Mouse (Mus musculus): ENCODE measurements around the gene Fuz. TPM values are rescaled to one million over a fixed set of nuclear protein-coding genes. Genes with fewer than 3 reads are reported as not detected.

The Fuz gene
- polyA plus RNA-seq, 3 experiments from 2014 or later, result 8.0 to 15.3 (median 11.0) TPM

DNA sequence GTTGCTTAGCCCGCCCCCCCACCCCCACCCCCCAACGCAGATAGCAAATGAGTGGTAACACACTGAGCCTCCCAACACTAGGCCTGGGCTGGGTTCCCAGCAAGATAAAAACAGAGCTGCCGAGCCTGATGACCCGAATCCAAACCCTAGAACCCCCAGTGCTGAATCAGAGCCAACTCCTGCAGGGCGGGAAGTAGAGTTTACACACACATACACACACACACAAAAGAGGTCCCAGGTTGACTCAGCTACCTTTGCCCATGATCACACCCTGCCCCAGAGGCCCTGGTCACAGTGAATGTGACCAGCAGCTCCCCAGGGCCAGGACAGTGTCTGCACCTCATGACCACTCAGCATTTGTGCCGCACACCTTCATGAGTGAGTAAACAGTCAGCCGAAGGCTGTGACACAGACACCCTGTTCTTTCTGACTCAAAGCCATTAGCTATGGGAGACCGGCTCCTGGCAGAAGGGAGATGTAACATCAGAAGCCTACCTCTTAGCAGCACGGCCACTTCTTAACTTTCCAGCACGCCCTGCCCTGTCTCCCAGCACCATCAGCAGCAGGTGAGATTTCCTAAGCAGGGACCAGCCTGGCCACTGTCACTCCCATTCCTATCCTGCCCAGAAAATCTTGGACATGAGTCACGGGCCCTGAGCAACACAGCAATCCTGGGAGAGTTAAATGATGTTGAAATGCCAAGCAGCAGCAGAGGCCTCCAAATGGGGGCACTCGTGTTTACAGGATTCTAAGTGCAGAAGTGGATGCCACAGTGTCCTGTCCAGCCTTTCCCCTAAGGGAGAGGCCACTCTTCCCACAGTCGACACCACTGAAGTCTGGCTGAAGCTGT is 7.4 kb upstream of the Fuz start:
- no peak for ATAC-seq

DNA sequence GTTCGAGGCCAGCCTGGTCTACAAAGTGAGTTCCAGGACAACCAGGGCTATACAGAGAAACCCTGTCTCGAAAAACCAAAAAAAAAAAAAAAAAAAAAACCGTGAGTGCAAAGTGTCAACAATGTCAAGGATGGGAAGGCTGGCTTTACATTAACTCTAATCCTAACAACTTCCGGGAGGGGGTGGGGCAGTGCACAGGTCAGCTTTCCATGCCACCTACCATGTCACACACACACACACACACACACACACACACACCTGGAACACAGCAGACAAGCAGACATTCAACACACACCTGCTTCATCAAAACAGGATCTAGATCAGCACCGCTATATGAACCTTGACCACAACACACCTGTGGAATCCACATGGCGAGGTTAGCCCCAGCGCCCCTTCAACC is 5.7 kb upstream of the Fuz start:
- ATAC-seq, result no peak

DNA sequence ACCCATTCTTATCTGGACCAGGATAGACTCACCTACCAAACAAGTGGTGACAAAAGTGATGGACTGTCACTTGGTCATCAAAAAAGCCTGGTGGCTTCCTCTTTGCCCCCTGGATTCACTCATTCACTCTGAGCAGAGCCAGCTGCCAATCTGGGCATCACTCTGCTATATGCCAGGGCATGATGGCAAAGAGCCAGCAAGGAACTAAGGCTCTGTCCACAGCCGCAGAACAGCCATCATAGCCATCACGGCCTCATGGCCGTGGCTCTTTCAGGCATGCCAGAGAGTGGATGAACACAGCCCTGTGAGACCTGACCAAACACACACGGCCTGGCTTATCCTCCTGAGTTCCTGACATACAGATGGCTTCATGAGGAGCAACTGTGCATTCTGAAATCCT is 5.1 kb upstream of the Fuz start:
- ATAC-seq, result no peak

DNA sequence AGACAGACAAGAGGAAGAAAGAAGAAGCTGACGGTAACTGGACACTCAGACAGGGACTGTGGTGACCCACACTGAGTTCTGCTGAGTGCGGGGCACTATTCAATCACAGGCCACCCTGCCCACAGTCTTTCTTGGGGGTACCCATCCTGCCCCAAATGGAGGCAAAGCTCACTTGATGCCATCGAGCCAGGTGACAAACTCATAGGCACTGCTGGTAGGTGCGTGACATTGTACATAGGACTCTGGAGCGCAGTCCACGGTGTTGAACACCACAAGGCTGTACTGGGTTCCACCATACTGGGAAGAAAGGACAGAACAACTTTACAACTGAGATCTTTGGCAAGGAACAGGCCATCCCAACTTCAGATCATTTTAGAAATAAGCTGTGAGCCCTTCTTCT is 4.3 kb upstream of the Fuz start:
- ATAC-seq, result no peak

DNA sequence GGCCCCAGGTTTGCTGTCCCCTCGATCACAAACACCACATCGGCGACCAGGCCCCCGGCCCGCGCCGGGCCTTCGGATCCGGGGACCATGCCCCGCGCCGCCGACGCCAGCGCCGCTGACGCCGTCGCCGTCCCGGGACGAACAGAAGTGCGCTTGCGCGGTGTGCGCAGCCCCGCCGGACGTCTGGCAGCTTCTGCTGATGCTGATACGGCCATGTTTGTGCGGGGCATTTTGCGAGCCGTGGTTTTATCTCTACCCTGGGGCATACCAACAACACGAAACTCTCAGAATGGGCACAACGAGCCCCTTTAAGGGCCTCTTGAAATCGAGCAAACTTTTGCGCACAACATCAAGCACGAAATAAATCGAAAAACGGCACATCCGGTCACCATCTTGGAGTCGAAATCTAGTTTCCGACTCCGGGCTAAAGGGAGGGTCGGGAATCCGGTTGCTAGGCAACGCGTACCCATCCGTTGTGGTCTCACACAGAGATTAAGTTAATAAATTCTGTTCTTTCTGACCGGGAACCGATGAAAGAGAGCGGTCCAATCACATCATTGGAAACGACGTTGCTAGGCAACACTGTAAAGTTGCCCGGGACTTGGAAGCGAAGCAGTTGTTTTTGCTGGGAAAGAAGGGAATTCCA is 3.5 kb upstream of the Fuz start, which contains the start of gene Med25:
TSS of gene Med25 (minus strand) at position 437 of the 646 bp plus-strand sequence.
- peak; percentile 42 for ATAC-seq

DNA sequence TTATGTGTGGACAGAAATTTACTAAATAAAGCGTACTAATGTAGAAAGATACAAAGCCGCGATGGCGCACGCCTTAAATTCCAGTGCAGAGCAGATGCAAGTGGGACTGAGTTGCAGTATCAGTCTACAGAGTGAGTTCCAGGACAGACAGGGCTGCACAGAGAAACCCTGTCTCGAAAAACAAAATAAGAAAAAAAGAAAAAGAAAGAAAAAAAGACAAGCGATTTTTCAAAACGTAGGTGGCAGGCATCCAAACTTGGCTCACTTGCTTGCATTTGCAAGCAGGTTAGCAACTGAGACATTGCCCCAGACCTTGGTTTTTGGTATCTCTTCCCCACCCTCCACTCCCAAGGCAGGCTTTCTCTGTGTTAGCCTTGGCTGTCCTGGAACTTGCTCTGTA is 2.7 kb upstream of the Fuz start:
- no peak for ATAC-seq

DNA sequence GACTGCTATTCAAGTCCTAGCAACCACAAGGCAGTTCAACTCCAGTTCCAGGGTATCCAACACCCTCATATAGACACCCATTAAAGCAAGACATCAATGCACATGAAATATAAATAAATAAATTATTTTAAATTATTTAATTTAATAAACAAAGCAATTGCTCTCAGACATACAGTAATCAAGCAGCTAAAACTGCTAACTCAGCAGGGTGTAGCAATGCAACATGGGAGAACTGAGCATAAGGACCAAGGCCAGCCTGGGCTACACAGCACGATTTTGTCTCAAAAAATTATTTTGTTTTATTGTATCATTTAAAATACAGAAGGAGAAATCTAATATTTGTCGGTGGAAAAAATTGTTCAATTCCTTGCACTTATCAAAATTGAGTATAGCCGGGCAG is 1.7 kb upstream of the Fuz start:
- ATAC-seq, result no peak

DNA sequence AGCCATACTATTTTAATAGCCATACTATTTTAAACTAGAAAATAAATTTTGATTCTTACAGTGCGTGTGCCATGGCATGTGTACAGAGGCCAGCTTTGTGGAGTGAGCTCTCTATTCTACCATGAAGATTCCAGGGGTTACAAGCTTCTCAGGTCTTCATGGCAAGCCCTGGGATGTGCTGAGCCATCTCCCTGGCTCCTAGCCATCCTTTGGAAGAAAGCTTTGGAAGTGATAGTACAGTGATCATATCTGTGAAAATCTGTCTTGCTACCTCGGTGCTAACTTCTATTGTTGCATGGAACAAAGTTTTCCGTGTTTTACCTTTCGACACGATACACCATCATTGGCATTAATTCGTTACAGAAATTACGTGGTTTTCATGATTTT is 680 bp upstream of the Fuz start:
- no peak for ATAC-seq

DNA sequence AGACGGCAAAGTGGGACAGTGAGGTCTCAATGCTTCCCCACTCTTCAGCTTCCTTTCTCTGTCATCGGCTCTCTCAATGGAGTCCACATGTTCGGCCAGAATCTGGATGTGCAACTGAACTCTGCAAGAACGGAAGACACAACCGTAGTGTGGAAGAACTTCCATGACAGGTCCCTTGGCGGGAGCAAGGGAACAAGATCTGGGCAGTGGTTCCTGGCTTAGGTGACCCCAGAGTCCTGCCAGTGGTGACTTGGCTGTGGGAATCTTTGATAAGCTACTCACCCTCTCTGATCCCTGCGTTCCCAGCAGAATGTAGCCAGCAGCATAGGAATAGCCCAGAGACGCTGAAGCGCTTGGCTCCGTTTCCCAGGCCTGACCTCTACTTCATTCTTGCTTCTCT is 620 bp downstream of the Fuz start:
- ATAC-seq, result no peak

DNA sequence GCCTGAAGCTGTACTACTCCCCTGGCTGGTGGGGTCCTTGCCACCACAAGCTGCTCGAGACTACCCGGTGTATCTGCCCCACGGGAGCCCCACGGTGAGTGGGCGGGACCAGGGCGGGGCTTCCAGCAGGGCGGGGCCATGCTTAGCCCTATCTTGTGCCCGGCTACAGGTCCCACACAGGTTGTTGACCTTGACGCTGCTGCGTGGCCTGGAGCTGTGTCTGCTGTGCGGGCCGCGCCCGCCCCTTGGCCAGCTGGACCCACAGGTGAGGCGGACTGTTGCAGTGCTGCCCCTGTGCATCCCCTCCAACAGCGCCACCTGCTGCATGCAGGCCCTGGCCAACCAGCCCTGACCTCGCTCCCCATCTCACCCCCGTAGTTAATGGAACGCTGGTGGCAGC is 2.7 kb downstream of the Fuz start:
- no peak for ATAC-seq

DNA sequence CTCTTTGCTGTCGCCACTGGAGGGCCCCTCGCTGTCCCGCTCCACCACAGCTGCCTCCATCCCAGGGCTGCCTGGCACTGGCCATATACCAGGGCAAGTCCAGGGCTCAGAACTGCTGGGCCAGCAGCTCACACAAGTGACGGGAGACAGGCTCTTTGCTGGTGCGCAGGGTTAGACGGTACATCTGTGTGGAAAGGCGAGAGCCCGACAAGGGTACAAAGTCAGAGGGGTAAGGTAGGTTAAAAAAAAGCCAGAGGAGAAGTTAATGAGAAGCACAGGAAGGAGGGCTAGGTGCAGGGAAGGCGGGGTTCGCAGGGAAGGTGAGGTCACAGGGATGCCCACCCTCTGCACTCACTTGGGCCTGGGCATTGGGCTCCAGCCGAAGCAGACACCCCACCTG is 4.8 kb downstream of the Fuz start:
- no peak for ATAC-seq

DNA sequence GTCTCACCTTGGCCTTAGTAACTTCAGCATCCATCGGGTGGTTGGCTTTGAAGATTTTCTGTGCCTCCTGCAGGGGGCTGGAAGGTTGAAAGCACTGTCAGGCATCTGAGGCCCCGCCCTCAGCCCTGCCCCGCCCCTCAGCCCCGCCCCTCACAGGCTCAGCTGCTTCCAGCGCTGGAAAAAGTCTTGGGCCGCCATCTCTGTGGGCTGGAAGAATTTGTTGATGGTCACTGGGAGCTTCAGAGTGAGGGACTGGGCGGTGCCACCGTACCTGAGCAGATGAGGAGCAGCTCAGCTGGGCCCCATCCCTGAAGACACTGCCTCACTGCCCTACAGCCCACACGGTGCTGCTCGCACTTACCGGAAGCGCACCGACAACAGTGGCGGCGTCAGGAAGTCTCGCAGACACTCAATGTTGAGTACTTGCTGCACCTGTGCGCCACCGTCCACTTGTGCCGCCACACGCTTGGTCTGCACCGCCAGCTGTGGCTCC is 5.4 kb downstream of the Fuz start:
- ATAC-seq, result peak; percentile 76

DNA sequence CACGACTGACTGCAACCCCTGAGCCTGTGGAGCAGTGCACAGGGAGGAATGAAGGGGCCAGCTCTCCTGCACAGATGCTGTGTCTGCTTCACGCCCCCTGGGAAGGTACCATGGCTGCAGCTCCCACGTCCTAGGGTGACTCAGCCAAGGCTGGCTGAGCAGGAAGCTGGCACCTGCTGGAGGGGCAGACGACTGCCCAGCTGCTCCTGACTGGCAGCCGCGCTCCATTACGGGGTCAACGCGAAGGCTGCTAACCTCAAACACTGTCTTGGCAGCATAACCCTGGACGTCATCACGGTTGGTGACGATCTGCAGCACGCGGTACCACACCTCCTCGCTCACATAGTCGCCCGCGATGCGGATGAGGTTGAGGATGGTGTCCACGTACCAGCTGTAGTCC is 9.6 kb downstream of the Fuz start:
- no peak for ATAC-seq

DNA sequence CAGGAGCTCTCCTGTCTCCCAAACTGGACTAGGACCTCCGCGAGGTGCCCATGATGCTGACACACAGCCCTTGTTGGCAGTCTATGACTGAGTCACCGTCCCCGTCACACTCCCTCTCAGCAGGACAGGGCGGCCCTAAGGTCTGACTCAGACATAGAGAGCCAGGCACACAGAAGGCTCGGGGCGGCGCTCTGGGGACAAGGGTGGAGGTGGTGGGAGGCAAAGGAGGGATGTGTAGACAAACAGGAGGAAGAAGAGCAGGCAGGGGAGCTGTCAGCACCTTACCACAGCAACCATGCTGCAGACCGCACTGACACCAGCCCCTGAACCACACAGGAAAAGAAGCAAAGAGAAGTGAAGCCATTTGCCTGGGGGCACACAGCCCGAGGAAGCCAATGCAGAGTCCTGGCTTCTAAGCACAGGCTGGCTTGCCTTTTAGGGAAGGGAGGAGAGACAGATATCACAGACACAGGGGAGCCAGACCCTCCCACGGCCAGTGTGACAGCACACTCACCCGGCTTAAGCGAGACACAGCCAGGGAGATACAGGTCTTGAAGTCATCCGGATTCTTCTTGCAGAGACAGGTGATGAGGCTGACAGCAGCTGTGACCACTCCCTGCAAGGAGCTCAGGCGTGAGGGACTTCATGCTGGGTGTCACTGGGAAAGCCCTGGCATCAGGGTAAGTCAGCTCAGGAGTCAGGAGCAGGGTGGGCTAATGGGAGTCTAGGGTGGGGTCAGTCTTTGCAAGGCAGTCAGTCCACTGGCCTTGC is 13.0 kb downstream of the Fuz start:
- ATAC-seq, result no peak

DNA sequence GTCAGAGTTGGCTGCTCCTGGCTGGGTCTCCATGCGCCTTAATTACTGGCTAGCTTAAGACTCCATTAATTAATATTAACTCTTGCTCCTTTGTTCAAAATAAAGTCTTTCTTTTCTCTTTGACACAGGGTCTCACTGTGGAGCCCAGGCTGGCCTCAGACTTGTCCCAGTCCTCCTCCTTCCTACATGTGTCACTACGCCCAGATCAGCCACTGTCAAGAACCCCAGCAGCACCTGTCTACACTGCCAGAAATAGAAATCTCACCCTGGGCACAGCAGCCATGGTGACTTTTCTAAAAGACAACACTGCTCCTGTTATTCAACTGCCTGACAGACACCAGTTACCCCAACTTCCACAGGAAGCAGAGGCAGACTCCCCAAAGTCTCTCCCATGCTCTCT is 18.5 kb downstream of the Fuz start:
- ATAC-seq, result no peak

DNA sequence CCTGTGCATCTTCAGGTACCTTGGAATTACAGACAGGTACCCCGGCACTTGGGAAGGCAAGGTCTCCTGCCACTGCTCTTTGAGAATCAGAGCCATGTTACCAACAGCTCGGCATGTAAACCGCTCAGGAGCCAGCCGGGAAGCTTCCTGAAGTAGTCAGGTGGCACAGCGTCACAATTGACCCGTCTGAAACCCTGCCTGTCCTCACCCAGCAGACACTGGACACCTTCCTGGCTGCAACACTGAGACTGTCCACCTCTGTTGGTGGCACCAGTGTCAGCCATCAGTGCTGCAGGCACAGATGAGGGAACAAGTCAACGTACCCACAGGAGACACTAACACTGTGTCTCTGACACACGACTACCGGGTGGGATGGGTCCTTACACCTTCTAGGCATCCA is 19.4 kb downstream of the Fuz start:
- no peak for ATAC-seq

DNA sequence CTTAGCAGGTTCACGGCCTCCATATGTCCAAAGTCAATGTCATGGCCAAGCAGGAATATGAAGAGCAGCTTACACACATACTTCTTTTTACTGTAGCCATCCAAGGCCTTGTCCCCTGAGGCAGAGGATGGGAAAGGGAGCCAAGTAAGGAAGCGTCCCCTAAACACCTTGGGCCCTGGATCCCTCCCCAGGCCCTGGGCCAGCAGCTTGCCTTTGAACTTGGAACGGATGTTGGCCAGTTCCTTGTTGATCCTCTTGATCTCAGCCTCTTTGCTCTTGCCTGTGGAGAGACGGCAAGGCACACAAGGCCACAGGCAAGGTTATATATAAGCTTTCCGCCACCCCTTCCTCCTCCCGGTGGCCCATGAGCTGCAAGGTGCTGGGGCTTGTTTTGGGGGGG is 20.3 kb downstream of the Fuz start:
- no peak for ATAC-seq

DNA sequence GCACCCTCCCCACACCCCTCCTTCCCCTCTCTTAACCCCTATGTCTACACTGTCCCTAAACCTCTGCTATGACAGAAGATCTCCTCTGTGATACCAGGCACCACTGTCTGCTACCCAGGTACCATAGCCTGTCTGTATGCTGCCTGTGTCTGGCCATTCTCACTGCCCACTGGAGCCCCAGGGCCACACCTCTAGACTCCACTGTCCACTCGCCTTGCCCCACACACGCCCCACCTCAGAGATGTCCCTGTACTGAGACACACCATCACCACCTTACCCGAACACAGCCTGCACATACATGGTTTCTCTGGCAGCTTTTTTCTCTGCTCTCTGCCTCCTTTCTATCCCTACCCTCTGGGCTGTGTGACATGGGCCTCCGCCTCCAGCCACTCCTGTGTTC is 21.0 kb downstream of the Fuz start:
- ATAC-seq, result no peak

DNA sequence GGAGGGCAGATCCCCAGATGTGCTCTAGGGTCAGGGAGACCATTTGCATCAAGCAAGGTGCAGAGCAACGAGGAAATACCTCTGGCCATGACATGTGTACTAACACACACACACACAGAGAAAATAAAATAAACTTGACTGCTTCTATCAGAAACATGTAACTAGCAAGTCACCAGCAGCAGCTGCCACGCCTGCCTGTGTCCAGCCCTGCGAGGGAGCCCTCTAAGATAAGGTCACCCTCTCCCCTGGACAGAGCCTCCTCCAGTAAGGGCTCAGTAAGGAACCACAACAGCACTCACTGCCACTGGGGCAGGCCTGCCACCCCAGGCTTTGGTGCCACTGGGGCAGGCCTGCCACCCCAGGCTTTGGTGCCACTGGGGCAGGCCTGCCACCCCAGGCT is 22.3 kb downstream of the Fuz start:
- no peak for ATAC-seq

DNA sequence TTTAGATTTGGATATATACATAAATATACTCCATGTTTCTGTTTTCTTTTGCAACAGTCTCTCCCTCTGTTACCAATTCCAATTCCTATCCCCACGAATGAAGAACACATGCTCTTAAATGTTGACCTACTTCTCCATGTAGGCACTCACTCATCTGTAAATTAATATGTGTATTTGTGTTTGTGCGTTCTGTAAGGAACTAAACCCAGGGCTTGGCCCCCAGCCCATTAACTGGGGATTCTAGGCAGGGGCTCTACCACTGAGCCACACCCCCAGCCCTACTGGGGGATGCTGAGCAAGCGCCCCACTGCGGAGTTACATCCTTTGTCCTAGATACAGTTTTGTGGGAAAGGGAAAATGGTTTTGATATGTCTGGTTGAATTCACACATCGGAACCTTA is 23.2 kb downstream of the Fuz start:
- no peak for ATAC-seq

DNA sequence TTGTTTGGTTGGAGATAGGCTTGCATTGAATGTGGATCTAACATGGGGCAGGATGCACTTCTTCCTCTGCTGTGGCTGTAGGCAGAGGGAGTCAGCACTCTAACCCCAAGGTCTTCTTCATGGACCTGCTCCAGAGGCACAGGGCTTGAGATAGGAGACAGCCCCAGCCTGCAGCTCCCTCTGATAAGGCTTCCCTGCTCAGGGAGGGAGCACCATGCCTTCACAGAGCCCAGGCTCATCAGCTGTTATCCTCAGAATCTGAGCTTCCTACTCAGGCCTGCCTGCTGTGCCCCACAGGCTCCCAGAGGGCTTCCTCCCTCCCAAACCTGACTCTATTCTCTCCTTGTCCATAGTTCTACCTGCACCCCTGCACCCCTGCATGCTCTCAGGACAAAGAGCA is 26.7 kb downstream of the Fuz start:
- no peak for ATAC-seq

DNA sequence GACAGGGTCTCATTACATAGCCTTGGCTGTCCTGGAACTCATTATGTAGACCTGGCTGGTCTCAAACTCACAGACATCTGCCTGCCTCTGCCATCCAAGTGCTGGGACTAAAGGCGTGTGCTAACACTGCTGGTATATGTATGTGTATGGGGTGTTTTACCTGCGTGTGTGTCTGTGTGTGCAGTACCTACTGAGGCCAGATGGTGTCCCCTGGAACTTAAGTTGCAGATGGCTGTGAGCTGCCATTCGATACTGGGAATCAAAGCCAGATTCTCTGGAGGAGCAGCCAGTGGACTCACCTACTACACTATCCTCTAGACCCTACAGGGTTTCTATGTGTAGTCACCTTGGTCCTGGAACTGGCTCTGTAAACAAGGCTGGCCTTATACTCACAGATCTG is 29.6 kb downstream of the Fuz start:
- ATAC-seq, result no peak

DNA sequence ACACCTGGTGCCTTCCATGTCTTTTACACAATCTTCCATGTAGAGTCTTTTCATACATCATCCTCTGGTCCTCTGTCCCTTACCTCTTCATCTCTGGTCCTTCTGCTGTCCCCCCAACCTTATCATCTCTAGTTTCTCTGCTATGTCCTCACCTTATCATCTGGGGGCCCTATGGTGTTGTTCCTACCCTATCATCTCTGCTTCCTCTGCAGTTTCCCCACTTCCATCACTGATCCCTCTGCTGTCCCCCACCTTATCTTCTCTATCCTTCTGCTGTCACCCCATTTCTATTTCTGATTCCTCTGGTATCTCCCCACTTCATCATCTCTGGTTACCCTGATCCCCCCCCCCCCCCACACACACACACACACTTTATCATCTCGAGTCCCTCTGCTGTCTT is 32.7 kb downstream of the Fuz start:
- ATAC-seq, result no peak

Measured in inflammation-experienced regulatory T-cells, adult 6 months (primary cell).